Mouse (Mus musculus) midbrain, embryonic 15.5 days (tissue): ENCODE measurements around the gene Notch3. TPM values are rescaled to one million over a fixed set of nuclear protein-coding genes. Genes with fewer than 3 reads are reported as not detected.
A peak's percentile ranks its signal among the peaks of the same experiment; 100 is the strongest.
"Not testable (repeated sequence)": the region's sequence is repeated elsewhere in the genome, so short reads cannot be mapped to it uniquely, and the experiment has no call there.

Source experiments
- ATAC-seq: fragments of 200-750 bp; cut with Nextera tagmentation; replicated peaks from 2 replicates; pipeline ENCODE4 v1.8.0; 2017; ENCODE audit warnings: moderate TSS enrichment
- H3K27ac ChIP-seq: fragments of 300-500 bp; sonication (generic); 2 replicates; pipeline ENCODE4 v1.5.1; 2015; ENCODE audit warnings: mild to moderate bottlenecking, inconsistent platforms
- H3K27me3 ChIP-seq: fragments of 300-500 bp; sonication (generic); replicated peaks from 2 replicates; pipeline ENCODE4 v1.6.1; 2015; ENCODE audit warnings: inconsistent platforms
- H3K36me3 ChIP-seq: fragments of 300-500 bp; sonication (generic); replicated peaks from 2 replicates; pipeline ENCODE4 v1.6.1; 2015; ENCODE audit warnings: inconsistent platforms
- H3K4me1 ChIP-seq: fragments of 300-500 bp; sonication (generic); 2 replicates; pipeline ENCODE4 v1.6.1; 2015; ENCODE audit warnings: inconsistent platforms
- H3K4me2 ChIP-seq: fragments of 300-500 bp; sonication (generic); 2 replicates; pipeline ENCODE4 v1.6.1; 2015; ENCODE audit warnings: inconsistent platforms, mild to moderate bottlenecking, moderate library complexity
- H3K4me3 ChIP-seq: fragments of 300-500 bp; sonication (generic); 2 replicates; pipeline ENCODE4 v1.5.1; 2015; ENCODE audit warnings: mild to moderate bottlenecking, inconsistent platforms
- H3K9ac ChIP-seq: fragments of 300-500 bp; sonication (generic); 2 replicates; pipeline ENCODE4 v1.6.1; 2015; ENCODE audit warnings: mild to moderate bottlenecking, inconsistent platforms
- H3K9me3 ChIP-seq: fragments of 300-500 bp; sonication (generic); 2 replicates; pipeline ENCODE4 v1.6.1; 2016; ENCODE audit warnings: inconsistent platforms
- WGBS: fragments of 180-500 bp; shearing (Covaris S2); methylation state at CpG from one replicate; pipeline ENCODE4 v1.1.7; 2015; ENCODE audit warnings: mixed read lengths; 5-methylcytosine and 5-hydroxymethylcytosine counted together
- polyA plus RNA-seq: library from polyadenylated mRNA; unstranded; fragments of >200 nt; fragmentation: Nextera tagmentation; extraction: Ambion mirVana; gene quantifications from 2 replicates; pipeline ENCODE4 v1.2.1, GENCODE M21; 2015

Notch3 gene
- polyA plus RNA-seq = 7.9 and 8.9 TPM in 2 replicates

DNA sequence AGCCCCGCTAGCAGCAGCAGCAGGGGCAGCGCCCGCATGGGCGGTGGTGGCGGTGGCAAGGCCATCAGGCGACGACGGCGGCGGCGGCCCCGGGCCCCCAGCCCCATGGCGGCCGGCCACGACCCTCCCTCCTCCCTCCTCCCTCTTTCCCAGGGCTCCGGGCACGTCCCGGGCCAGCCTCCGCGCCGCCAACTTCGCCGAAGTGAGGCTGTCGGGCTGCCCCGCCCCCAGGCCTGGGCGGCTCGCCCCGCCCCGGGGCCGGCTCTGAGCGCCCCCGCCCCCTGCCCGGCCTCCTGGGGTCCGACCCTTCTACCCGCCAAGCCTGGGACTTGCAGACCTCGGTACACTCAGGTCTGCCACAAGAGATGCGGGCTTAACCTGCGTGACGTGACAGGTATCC, at the start of gene Notch3:
Gene Notch3, minus strand, starts transcription at position 166 of the 400 bp plus-strand sequence.
- H3K4me1 ChIP-seq = peaks cover 40% of the 10 kb centered on the region
- peak; percentile 20; the same call in 1 of the 2 replicates for ATAC-seq
- WGBS = 2% methylated on average over 33 of the region's 39 CpGs
- peak within 1 kb of the TSS; percentile 86 for H3K27ac ChIP-seq
- peak within 1 kb of the TSS; percentile 58 for H3K9ac ChIP-seq
- H3K4me2 ChIP-seq = peak within 1 kb of the TSS; percentile 96
- H3K36me3 ChIP-seq = no peaks in the 10 kb centered on the region
- no peaks in the 10 kb centered on the region for H3K27me3 ChIP-seq
- no peaks in the 10 kb centered on the region for H3K9me3 ChIP-seq
- H3K4me3 ChIP-seq = peak within 1 kb of the TSS; percentile 56

DNA sequence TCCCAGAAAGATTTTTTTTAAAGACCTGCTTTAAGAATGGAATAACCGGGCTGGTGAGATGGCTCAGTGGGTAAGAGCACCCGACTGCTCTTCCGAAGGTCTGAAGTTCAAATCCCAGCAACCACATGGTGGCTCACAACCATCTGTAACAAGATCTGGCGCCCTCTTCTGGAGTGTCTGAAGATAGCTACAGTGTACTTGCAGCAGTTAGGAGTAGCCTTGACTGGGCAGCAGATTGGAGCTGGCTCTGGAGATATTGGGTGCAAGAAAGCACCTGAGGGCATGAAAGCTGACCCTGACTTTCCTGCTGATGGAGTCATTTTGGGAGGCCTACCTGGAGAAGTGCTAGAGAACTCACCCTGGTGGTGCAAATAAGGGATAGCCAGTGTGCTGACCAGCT, 48.9 kb upstream of the Notch3 start:
- H3K27ac ChIP-seq, H3K9ac ChIP-seq, H3K4me1 ChIP-seq, H3K9me3 ChIP-seq, H3K4me2 ChIP-seq, ATAC-seq, H3K4me3 ChIP-seq, H3K27me3 ChIP-seq: not testable (repeated sequence)
- H3K36me3 ChIP-seq = peaks cover 47% of the 10 kb centered on the region
- 72% methylated on average over 4 of the region's 4 CpGs for WGBS

DNA sequence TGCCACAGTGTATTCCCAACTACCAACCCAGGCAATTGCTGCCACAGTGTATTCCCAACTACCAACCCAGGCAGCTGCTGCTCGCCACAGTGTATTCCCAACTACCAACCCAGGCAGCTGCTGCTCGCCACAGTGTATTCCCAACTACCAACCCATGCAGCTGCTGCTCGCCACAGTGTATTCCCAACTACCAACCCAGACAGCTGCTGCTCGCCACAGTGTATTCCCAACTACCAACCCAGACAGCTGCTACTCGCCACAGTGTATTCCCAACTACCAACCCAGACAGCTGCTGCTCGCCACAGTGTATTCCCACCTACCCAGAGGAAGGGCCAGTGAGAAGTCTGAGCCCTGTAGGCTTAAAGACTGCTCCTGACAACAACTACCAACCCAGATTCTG, 44.9 kb upstream of the Notch3 start:
- peaks cover 63% of the 10 kb centered on the region for H3K36me3 ChIP-seq
- WGBS = 90% methylated on average over 6 of the region's 6 CpGs
- not testable (repeated sequence) for H3K27ac ChIP-seq

DNA sequence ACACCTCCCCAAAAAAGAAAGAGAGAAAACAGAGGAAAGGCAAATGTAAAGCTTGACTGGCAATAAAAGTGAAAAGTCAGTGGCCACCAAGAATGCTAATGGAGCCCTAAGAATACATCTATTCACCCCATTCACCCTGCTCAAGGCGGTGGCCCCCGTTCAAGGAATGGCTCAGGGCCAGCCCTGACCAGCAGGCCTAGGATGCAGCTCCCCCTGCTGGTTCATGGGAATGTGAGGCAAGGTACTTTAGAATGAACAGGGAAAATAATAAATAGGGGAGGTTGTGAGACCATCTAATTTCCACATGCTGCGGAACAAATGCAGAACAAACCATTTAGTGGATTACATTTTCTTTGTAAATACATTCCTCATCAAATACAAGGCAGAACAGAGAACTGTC, 43.1 kb upstream of the Notch3 start:
- WGBS = 31% methylated on average over 3 of the region's 3 CpGs
- H3K27ac ChIP-seq = no peak overlapping the region
- no peak overlapping the region for H3K4me3 ChIP-seq
- ATAC-seq = no peak
- no peak overlapping the region for H3K4me2 ChIP-seq
- H3K36me3 ChIP-seq = peaks cover 66% of the 10 kb centered on the region
- H3K4me1 ChIP-seq = no peaks in the 10 kb centered on the region
- no peaks in the 10 kb centered on the region for H3K9me3 ChIP-seq
- H3K9ac ChIP-seq = no peak overlapping the region
- H3K27me3 ChIP-seq = no peaks in the 10 kb centered on the region

More for the DNA sequence above, 44.9 kb upstream of the Notch3 start:
- H3K27me3 ChIP-seq, H3K4me1 ChIP-seq, H3K4me2 ChIP-seq, ATAC-seq, H3K9me3 ChIP-seq, H3K9ac ChIP-seq, H3K4me3 ChIP-seq: not testable (repeated sequence)

DNA sequence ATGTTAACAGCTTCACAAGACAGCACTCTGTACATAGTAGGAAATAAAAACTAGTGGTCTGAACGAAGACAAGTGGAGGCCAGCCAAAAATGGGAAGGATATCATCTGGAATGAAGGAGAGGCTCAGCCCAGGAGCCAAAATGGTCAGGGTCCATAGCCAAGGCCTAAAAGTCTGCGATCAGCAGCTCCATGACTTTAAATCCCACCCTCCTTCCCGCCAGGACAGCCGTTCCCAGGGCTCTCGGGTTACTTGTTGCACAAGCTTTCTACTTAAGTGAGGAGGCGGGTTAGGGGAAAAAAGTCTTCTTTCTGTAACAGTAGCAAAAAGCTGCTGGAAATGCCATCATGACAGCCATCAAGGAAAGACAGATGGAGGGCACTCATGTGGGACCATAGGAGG, 42.5 kb upstream of the Notch3 start:
- Histone ChIP-seq H3K9ac (no peak overlapping the region), H3K27ac (no peak overlapping the region), H3K9me3 (no peaks in the 10 kb centered on the region), H3K27me3 (no peaks in the 10 kb centered on the region), H3K4me2 (no peak overlapping the region), H3K4me3 (no peak overlapping the region), H3K4me1 (no peaks in the 10 kb centered on the region), H3K36me3 (peaks cover 61% of the 10 kb centered on the region)
- WGBS = 77% methylated on average over 6 of the region's 6 CpGs
- no peak for ATAC-seq

DNA sequence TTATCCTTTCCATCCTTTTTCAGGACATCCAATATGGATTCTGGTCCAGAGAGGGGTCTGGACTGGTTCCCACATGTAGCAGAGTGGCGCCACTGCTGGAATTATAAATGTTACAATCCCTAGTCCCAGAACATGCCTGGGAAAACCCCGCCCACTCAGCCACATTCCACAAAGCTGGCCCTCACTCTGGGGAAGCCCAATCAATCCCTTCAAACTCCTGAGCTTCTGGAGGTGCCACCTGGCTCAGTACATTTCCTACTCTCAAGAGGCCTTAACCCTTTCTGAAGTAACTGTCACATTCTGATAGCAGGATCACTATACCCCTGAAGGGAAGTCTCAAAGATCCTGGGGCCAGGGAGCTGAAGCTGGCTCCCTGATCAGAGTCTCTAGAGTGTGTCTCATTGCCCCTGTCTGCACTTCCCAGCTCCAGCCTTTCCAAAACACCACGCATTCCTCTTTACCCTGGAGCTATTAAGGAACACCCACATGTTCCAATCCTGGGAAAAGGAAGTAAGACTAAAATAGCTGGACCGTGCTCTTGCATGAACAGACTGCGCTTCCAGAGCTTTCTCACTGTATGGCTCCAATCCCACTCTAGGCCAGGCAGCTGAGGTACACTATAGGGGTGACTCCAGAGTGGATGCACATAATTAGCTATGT, 41.1 kb upstream of the Notch3 start:
- WGBS = 80% methylated on average over 5 of the region's 5 CpGs
- no peak overlapping the region for H3K4me2 ChIP-seq
- no peak overlapping the region for H3K4me3 ChIP-seq
- no peak overlapping the region for H3K9ac ChIP-seq
- no peak overlapping the region for H3K27ac ChIP-seq
- no peaks in the 10 kb centered on the region for H3K4me1 ChIP-seq
- H3K36me3 ChIP-seq = peaks cover 53% of the 10 kb centered on the region
- no peaks in the 10 kb centered on the region for H3K27me3 ChIP-seq
- H3K9me3 ChIP-seq = no peaks in the 10 kb centered on the region
- ATAC-seq = no peak

DNA sequence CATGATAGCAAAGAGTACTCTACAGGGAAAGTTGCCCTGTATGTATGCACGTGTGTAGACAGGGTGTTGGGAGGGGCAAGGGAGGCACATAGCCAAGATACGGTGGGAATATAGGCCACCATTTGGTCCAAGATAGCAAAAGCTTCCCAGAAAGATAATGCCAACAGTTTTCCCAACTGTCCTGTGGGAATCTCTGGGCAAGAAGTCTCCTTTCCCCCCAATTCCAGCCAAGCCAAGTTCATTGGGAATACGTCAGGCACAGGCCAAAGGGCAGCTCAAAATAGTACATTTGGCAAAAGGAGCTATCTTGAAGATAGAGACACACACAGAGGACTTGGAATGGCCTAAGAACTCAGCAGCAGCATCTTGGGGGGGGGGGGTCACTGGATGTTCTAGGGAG, 38.7 kb upstream of the Notch3 start:
- H3K9me3 ChIP-seq = no peaks in the 10 kb centered on the region
- no peak overlapping the region for H3K9ac ChIP-seq
- H3K36me3 ChIP-seq = peaks cover 51% of the 10 kb centered on the region
- no peak overlapping the region for H3K4me3 ChIP-seq
- no peaks in the 10 kb centered on the region for H3K4me1 ChIP-seq
- no peak overlapping the region for H3K4me2 ChIP-seq
- H3K27me3 ChIP-seq = no peaks in the 10 kb centered on the region
- 92% methylated on average over 3 of the region's 3 CpGs for WGBS
- no peak for ATAC-seq
- H3K27ac ChIP-seq = no peak overlapping the region

DNA sequence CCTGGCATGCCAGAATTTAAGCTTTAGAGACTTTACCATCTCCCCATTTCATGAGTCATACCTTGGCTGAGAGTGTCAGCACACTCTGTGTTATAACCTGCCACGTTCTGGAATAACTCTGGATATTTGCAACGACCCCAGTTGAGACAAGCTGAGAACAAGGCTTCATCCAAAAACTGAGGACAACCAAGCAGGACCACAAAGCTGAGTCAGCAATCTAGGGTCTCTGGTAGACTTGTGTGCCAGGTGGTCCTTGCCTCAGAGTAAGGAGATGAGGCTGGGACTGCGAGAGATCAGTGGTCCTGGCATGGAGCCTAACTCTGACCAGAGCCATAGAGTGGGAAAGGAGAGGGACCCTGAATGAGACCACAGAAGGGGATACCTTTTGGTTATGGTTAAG, 36.3 kb upstream of the Notch3 start:
- Histone ChIP-seq H3K27me3 (no peaks in the 10 kb centered on the region), H3K36me3 (peaks cover 63% of the 10 kb centered on the region), H3K4me2 (no peak overlapping the region), H3K4me1 (no peaks in the 10 kb centered on the region), H3K4me3 (no peak overlapping the region), H3K9me3 (no peaks in the 10 kb centered on the region), H3K27ac (no peak overlapping the region), H3K9ac (no peak overlapping the region)
- no peak for ATAC-seq
- WGBS = 86% methylated on average over 3 of the region's 3 CpGs

DNA sequence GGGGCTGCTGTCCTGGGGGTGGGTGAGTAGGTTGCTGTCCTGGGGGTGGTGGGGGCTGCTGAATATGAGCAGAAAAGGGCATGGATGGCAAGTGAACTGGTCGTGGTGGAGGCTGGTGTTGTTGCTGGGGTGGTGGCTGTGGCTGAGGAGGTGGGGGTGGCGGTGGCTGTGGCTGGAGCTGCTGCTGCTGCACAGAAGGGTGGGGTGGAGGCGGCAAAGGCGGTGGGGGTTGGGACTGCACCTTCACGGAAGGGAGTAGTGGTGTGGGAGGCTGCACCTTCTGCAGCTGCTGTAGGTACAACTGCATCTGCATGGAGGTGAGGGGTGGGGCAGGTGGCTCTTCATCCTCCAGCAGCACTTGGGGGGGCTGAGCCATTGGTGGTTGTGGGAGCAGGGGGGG, 34.4 kb upstream of the Notch3 start:
- Histone ChIP-seq H3K4me2 (no peak overlapping the region), H3K27me3 (no peaks in the 10 kb centered on the region), H3K4me3 (no peak overlapping the region), H3K4me1 (no peaks in the 10 kb centered on the region), H3K9ac (no peak overlapping the region), H3K9me3 (no peaks in the 10 kb centered on the region), H3K27ac (no peak overlapping the region), H3K36me3 (peaks cover 68% of the 10 kb centered on the region)
- 90% methylated on average over 5 of the region's 5 CpGs for WGBS
- no peak for ATAC-seq

DNA sequence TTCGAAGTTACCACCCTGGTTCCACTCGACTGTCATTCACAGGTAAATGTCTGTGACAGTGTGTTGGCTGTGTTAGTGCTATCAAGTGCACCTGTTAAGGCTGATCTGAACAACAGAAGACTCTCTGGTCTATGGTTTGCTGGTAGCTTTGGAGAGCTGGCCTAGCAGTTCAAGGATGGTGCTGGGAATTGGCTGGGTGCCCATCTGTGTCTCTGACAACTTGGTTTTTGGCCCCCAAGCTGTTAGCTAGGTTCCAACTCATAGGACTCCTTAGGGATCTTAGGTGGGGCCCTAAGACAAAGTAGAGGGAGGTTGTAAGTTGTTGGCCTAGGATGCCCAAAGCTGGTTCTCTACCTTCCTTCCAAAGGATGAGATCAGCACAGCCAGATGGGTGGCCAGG, 33.1 kb upstream of the Notch3 start:
- no peak overlapping the region for H3K4me3 ChIP-seq
- no peak for ATAC-seq
- WGBS = 96% methylated on average over 2 of the region's 2 CpGs
- no peak overlapping the region for H3K9ac ChIP-seq
- H3K4me1 ChIP-seq = no peaks in the 10 kb centered on the region
- no peak overlapping the region for H3K27ac ChIP-seq
- H3K4me2 ChIP-seq = no peak overlapping the region
- H3K9me3 ChIP-seq = no peaks in the 10 kb centered on the region
- H3K36me3 ChIP-seq = peaks cover 67% of the 10 kb centered on the region
- no peaks in the 10 kb centered on the region for H3K27me3 ChIP-seq

DNA sequence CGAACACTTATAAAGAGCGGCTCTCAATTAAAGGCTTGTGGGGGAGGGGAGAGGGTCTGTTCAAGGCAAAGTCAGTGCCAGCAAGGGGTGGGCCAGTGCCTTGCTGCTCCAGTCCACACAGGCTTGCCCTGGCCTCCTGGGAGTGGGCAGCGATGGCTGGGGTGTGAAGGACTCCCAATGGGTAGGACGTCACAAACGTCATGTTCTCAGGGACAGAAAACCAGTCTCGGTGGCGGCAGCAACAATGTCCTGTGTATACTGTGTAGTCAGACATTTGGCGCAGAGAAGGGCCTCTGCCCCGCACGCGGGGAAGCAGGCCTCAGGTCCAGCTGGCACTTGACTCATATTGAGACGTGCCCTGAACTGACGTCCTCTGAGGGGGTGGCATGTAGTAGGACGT, 30.5 kb upstream of the Notch3 start:
- Histone ChIP-seq H3K4me1 (no peaks in the 10 kb centered on the region), H3K36me3 (peaks cover 59% of the 10 kb centered on the region), H3K27ac (no peak overlapping the region), H3K4me3 (no peak overlapping the region), H3K4me2 (no peak overlapping the region), H3K27me3 (no peaks in the 10 kb centered on the region), H3K9ac (no peak overlapping the region), H3K9me3 (no peaks in the 10 kb centered on the region)
- 0 out of 2 replicates have a peak, but pooled peaks have one; percentile 23 for ATAC-seq
- 81% methylated on average over 14 of the region's 14 CpGs for WGBS

DNA sequence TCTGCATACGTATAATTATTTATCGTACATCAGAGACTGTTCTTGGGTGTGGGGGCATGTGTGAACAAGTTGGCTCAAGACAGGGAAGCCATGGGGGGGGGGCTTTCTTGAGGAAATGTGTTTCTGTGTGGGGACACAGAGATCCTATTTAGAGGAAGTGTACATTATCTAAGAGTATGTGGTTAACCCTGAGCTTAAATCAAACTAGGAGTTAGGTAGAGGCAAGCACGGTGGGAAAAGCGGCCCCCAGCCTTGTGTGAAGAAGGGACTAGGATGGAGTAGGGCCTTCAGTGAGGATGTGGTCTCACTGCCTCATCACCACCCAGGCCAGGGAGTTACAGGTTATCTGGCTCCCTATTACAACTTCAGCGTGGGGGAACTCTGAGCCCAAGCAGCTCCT, 29.1 kb upstream of the Notch3 start:
- H3K27me3 ChIP-seq = no peaks in the 10 kb centered on the region
- no peaks in the 10 kb centered on the region for H3K9me3 ChIP-seq
- H3K36me3 ChIP-seq = peaks cover 48% of the 10 kb centered on the region
- H3K4me1 ChIP-seq = no peaks in the 10 kb centered on the region
- no peak overlapping the region for H3K27ac ChIP-seq
- H3K4me2 ChIP-seq = no peak overlapping the region
- no peak for ATAC-seq
- H3K9ac ChIP-seq = no peak overlapping the region
- WGBS = 89% methylated on average over 5 of the region's 5 CpGs
- H3K4me3 ChIP-seq = no peak overlapping the region

DNA sequence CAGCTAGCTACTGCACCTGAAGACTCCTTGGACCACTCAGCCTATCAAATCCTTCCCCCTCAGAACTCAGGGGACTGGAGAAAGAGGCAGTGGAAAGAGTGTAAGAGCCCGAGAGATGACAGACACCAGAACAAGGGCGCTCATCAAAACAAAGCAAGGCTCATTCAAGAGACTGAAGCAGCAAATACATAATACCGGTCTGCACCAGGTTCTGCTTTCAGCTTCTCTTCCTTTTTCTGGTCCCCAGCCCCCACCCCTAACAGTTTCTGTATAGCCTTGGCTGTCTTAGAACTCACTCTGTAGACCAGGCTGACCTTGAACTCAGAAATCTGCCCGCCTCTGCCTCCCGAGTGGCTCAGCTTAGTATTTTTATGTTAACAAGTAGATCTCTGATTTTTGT, 26.4 kb upstream of the Notch3 start:
- ATAC-seq = no peak
- H3K36me3 ChIP-seq = peaks cover 23% of the 10 kb centered on the region
- peaks cover 15% of the 10 kb centered on the region for H3K27me3 ChIP-seq
- peaks cover 15% of the 10 kb centered on the region for H3K4me1 ChIP-seq
- 84% methylated on average over 5 of the region's 5 CpGs for WGBS
- no peak overlapping the region for H3K4me2 ChIP-seq
- H3K9me3 ChIP-seq = no peaks in the 10 kb centered on the region
- H3K27ac ChIP-seq = no peak overlapping the region
- no peak overlapping the region for H3K9ac ChIP-seq
- no peak overlapping the region for H3K4me3 ChIP-seq
